ENCODE assay signal across 22 mouse cellular contexts in the genomic region with DNA sequence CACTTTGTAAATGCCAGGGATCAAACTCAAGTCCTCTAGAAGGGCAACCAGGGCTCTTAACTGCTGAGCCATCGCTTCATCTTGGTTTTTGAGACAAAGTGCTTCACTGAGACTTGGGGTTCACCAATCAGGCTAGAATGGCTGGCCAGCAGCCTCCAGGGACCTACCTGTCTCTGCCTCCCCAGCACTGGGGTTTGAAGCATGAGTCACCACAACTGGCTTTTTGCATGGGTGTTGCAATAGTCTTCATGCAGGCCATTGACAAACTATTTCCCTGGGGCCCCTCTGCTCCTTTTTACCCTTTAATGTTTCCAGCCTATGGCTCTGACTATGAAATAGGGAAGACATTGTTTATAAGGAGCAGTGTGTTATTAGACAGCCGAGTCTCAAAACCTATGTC. TPM values are rescaled to one million over a fixed set of nuclear protein-coding genes. Genes with fewer than 3 reads are reported as not detected.
DNase-seq lines count a peak whose midpoint lies in the region; ATAC-seq and TF ChIP-seq lines count a peak whose summit lies in the region.
"Had no signal": no experiment of that assay in that cellular context is flagged by ENCODE, and none has a peak within 500 bp of the region (broad histone marks: within the 10 kb centered on the region; RNA-seq: fewer than 3 reads in every experiment).

No protein-coding gene starts in this region.

- no peak for ATAC-seq in heart, embryonic 12.5 days (ENCODE audit: insufficient number of reproducible peaks, low FRiP score)
- no peak for ATAC-seq in heart, postnatal 0 days (ENCODE audit: insufficient read depth, low read depth)
- ATAC-seq in granulocyte monocyte progenitor cell, adult 5-6 weeks (replicated peaks; ENCODE audit: poor library complexity, severe bottlenecking) = no peak
- ATAC-seq: forebrain, embryonic 14.5 days; hindbrain, embryonic 16.5 days; inflammation-experienced regulatory T-cells, adult 6 months; intestine, postnatal 0 days had no signal

- intact Hi-C loops in heart, postnatal 10 days (cut with DNase I) = no loop called here

- H3K36me3 ChIP-seq in heart, embryonic 12.5 days = no peaks in the 10 kb centered on the region
- H3K36me3 ChIP-seq in heart, postnatal 0 days (replicated peaks; ENCODE audit: control insufficient read depth, insufficient read depth, low read length) = no peaks in the 10 kb centered on the region
- H3K36me3 ChIP-seq: embryonic facial prominence, embryonic 10.5 days; forebrain, embryonic 10.5 days; hindbrain, embryonic 12.5 days had no signal

- no peaks in the 10 kb centered on the region for H3K27me3 ChIP-seq in heart, embryonic 12.5 days (replicated peaks)
- no peaks in the 10 kb centered on the region for H3K27me3 ChIP-seq in heart, postnatal 0 days (ENCODE audit: control insufficient read depth, insufficient read depth, low read length)

- TF ChIP-seq CTCF in heart, postnatal 0 days (IDR thresholded peaks at IDR 0.05; ENCODE audit: low read depth) = no peak

- no peak overlapping the region for H3K4me2 ChIP-seq in heart, embryonic 12.5 days
- no peak overlapping the region for H3K4me2 ChIP-seq in heart, postnatal 0 days (ENCODE audit: low read depth, low read length)
- H3K4me2 ChIP-seq: hindbrain, embryonic 12.5 days had no signal

- H3K27ac ChIP-seq in heart, embryonic 12.5 days (ENCODE audit: poor library complexity, severe bottlenecking) = peak overlapping the region; percentile 85; the same call in 1 of the 2 replicates
- H3K27ac ChIP-seq in heart, postnatal 0 days (ENCODE audit: low read depth) = peak overlapping the region; percentile 66
- H3K27ac ChIP-seq: embryonic facial prominence, embryonic 10.5 days; forebrain, embryonic 10.5 days; hindbrain, embryonic 12.5 days had no signal

- no peak for TF ChIP-seq EP300 in heart, postnatal 0 days (IDR thresholded peaks at IDR 0.05; ENCODE audit: low read depth)

- no peak overlapping the region for H3K4me3 ChIP-seq in heart, embryonic 12.5 days
- no peak overlapping the region for H3K4me3 ChIP-seq in heart, postnatal 0 days (ENCODE audit: low read depth, low read length)
- H3K4me3 ChIP-seq: embryonic facial prominence, embryonic 10.5 days; erythroblast, embryonic 14.5 days; forebrain, embryonic 10.5 days; hindbrain, embryonic 12.5 days had no signal

- peaks cover 50% of the 10 kb centered on the region for H3K4me1 ChIP-seq in heart, embryonic 12.5 days (replicated peaks)
- peaks cover 41% of the 10 kb centered on the region for H3K4me1 ChIP-seq in heart, postnatal 0 days (ENCODE audit: control insufficient read depth, insufficient read depth)

- H3K9ac ChIP-seq in heart, embryonic 12.5 days = no peak overlapping the region
- H3K9ac ChIP-seq in heart, postnatal 0 days (replicated peaks; ENCODE audit: low read depth, low read length) = no peak overlapping the region
- H3K9ac ChIP-seq: hindbrain, embryonic 12.5 days had no signal

- no peaks in the 10 kb centered on the region for H3K9me3 ChIP-seq in heart, embryonic 12.5 days (replicated peaks)
- no peaks in the 10 kb centered on the region for H3K9me3 ChIP-seq in heart, postnatal 0 days (replicated peaks; ENCODE audit: control insufficient read depth, low read length)
- H3K9me3 ChIP-seq: embryonic facial prominence, embryonic 10.5 days; forebrain, embryonic 10.5 days; hindbrain, embryonic 12.5 days had no signal

- 84% methylated on average over 2 of the region's 2 CpGs for WGBS in heart, embryonic 12.5 days
- 91% methylated on average over 2 of the region's 2 CpGs for WGBS in heart, postnatal 0 days

- DNase-seq in heart, postnatal 10 days = no peak
- no peak for DNase-seq in heart, postnatal 0 days (ENCODE audit: low spot score)
- no peak for DNase-seq in heart, postnatal 4 days
- peak; percentile 4 for DNase-seq in NIH3T3 (ENCODE audit: low read depth)
- DNase-seq in spleen, postnatal 10 days (ENCODE audit: low spot score in 2 of 2) = no peak
- DNase-seq: adrenal gland, adult 8-10 months; adrenal gland, postnatal 36 days; cerebellum, adult 2 months; cerebellum, postnatal 10 days; gastrocnemius, postnatal 36 days; heart, postnatal 14 days; kidney, adult 8-10 months had no signal

RNA-seq across cellular contexts. Expression of a gene that starts 6.0 kb away (rescaled TPM):
- 12.4 and 14.0 TPM in 2 replicates for polyA plus RNA-seq in heart, embryonic 12.5 days (2016; fragmentation: Nextera tagmentation; extraction: Ambion mirVana)
- 10 to 100 TPM; 17.0 to 17.5 TPM for total RNA-seq in heart, postnatal 10 days (2021)
- total RNA-seq in heart, postnatal 0 days (2014; rRNA removed; ENCODE audit: low replicate concordance) = 37.5 and 45.0 TPM in 2 replicates
- 4.8 and 4.9 TPM in 2 replicates for polyA plus RNA-seq in heart, postnatal 0 days (2015; fragmentation: Nextera tagmentation; extraction: Ambion mirVana)
- total RNA-seq in heart, postnatal 4 days (2021) = 10 to 100 TPM; 21.7 to 24.1 TPM
- total RNA-seq in granulocyte monocyte progenitor cell, adult 5-6 weeks (2014; fragmentation: Nextera tagmentation) = not detected in 2 replicates
- total RNA-seq in granulocyte monocyte progenitor cell, adult 5-6 weeks (2017) = 0.04 TPM in 1 of 2 replicates, not detected in the other
- polyA plus RNA-seq: inflammation-experienced regulatory T-cells, adult 6 months had no signal

Comparison
In these comparisons a context has a peak if more than half of its experiments do, and no peak if none do; other contexts are left out.
1. RNA of a gene that starts 6.0 kb away (total RNA-seq): 37.5 to 45.0 TPM in heart, postnatal 0 days, 21.7 to 24.1 TPM in heart, postnatal 4 days and 17.0 to 17.5 TPM in heart, postnatal 10 days; 0.04 TPM in granulocyte monocyte progenitor cell, adult 5-6 weeks; every median in the first group is over 10 times any median in the second.